Mouse (Mus musculus) MEL (cell line): ENCODE results near the gene Acoxl. TPM values are rescaled to one million over a fixed set of nuclear protein-coding genes. Genes with fewer than 3 reads are reported as not detected.

Source experiments
- DNase-seq: peaks from one replicate; pipeline ENCODE4 v3.0.0; 2011; ENCODE audit warnings: low read depth, low spot score
- H3K27ac ChIP-seq: 2 replicates; pipeline ENCODE4 v1.5.1; 2012; ENCODE audit warnings: low read depth, mild to moderate bottlenecking, control low read depth, low read length, moderate library complexity; ENCODE audit not compliant: control insufficient read depth
- H3K27me3 ChIP-seq, 2 experiments: fragments of 150-350 bp in 1 of 2; sonication (generic) in 1 of 2; 2 replicates each; pipeline ENCODE4 v1.6.1; 2012; ENCODE audit warnings: low read length in 2 of 2, mild to moderate bottlenecking in 2 of 2, improper control_type of control experiment in 1 of 2, moderate library complexity in 1 of 2; ENCODE audit not compliant: insufficient read depth in 2 of 2, control insufficient read depth in 1 of 2
- H3K36me3 ChIP-seq, 2 experiments: 2 replicates each; pipeline ENCODE4 v1.6.1; 2012 to 2014; ENCODE audit warnings: low read length in 2 of 2, improper control_type of control experiment in 1 of 2, inconsistent platforms in 1 of 2, mild to moderate bottlenecking in 1 of 2; ENCODE audit not compliant: insufficient read depth in 2 of 2, control insufficient read depth in 1 of 2
- H3K4me1 ChIP-seq, 2 experiments: fragments of 150-350 bp in 1 of 2; sonication (generic) in 1 of 2; 2 replicates each; pipeline ENCODE4 v1.6.1; 2012; ENCODE audit warnings: low read length in 2 of 2, improper control_type of control experiment in 1 of 2, mild to moderate bottlenecking in 1 of 2; ENCODE audit not compliant: insufficient read depth in 2 of 2, control insufficient read depth in 1 of 2
- H3K4me3 ChIP-seq, 2 experiments: fragments of 150-350 bp in 1 of 2; sonication (generic) in 1 of 2; 2 replicates each; pipeline ENCODE4 v1.5.1; 2012; ENCODE audit warnings: low read depth in 2 of 2, low read length in 2 of 2, mild to moderate bottlenecking in 2 of 2, moderate library complexity in 2 of 2, control low read depth in 1 of 2, improper control_type of control experiment in 1 of 2; ENCODE audit not compliant: control insufficient read depth in 1 of 2, insufficient read depth in 1 of 2
- H3K79me2 ChIP-seq: 2 replicates; pipeline ENCODE4 v1.6.1; 2012; ENCODE audit warnings: mild to moderate bottlenecking, low read length, moderate library complexity; ENCODE audit not compliant: control insufficient read depth, poor library complexity, insufficient read depth
- H3K9ac ChIP-seq: 2 replicates; pipeline ENCODE4 v1.6.1; 2012; ENCODE audit warnings: low read depth, mild to moderate bottlenecking, control low read depth, low read length, moderate library complexity; ENCODE audit not compliant: control insufficient read depth, poor library complexity, severe bottlenecking
- H3K9me3 ChIP-seq: fragments of 150-350 bp; sonication (generic); replicated peaks from 2 replicates; pipeline ENCODE4 v1.6.1; 2012; ENCODE audit warnings: mild to moderate bottlenecking, low read length, improper control_type of control experiment, moderate library complexity; ENCODE audit not compliant: insufficient read depth
- BHLHE40 ChIP-seq: IDR thresholded peaks from 2 replicates; pipeline ENCODE4 v1.6.1; 2012; ENCODE audit warnings: low read depth, mild to moderate bottlenecking, inconsistent platforms, low read length, improper control_type of control experiment, borderline replicate concordance
- CHD1 ChIP-seq: IDR thresholded peaks from 2 replicates; pipeline ENCODE4 v1.6.1; 2012; ENCODE audit warnings: low read depth, mild to moderate bottlenecking, inconsistent platforms, low read length, improper control_type of control experiment
- CHD2 ChIP-seq: IDR thresholded peaks from 2 replicates; pipeline ENCODE4 v1.6.1; 2011; ENCODE audit warnings: low read length, improper control_type of control experiment
- CTCF ChIP-seq, 3 experiments: IDR thresholded peaks in 2 of 3; conservative IDR thresholded peaks in 1 of 3; 2 replicates each; pipeline ENCODE4 v1.5.1; 2011 to 2012; ENCODE audit warnings: low read length in 3 of 3, low read depth in 2 of 3, mild to moderate bottlenecking in 2 of 3, improper control_type of control experiment in 1 of 3, inconsistent platforms in 1 of 3, mixed read lengths in 1 of 3, moderate library complexity in 1 of 3; ENCODE audit not compliant: control insufficient read depth in 1 of 3, insufficient read depth in 1 of 3, poor library complexity in 1 of 3, severe bottlenecking in 1 of 3
- E2F4 ChIP-seq: IDR thresholded peaks from 2 replicates; pipeline ENCODE4 v1.6.1; 2011; ENCODE audit warnings: low read depth, low read length, improper control_type of control experiment, borderline replicate concordance
- EP300 ChIP-seq, 2 experiments: IDR thresholded peaks; 2 replicates each; pipeline ENCODE4 v1.6.1; 2011; ENCODE audit warnings: improper control_type of control experiment in 2 of 2, low read length in 2 of 2, low read depth in 1 of 2, mild to moderate bottlenecking in 1 of 2
- GABPA ChIP-seq: IDR thresholded peaks from 2 replicates; pipeline ENCODE4 v1.6.1; 2012; ENCODE audit warnings: low read depth, mild to moderate bottlenecking, inconsistent platforms, low read length, improper control_type of control experiment, moderate library complexity
- JUND ChIP-seq: IDR thresholded peaks from 2 replicates; pipeline ENCODE4 v1.6.1; 2011; ENCODE audit warnings: low read depth, mild to moderate bottlenecking, improper control_type of control experiment, low read length
- KAT2A ChIP-seq: conservative IDR thresholded peaks from 2 replicates; pipeline ENCODE4 v1.6.1; 2012; ENCODE audit warnings: low read depth, low read length, improper control_type of control experiment, inconsistent platforms
- MAX ChIP-seq: IDR thresholded peaks from 2 replicates; pipeline ENCODE4 v1.6.1; 2011; ENCODE audit warnings: low read length, improper control_type of control experiment
- MAZ ChIP-seq: IDR thresholded peaks from 2 replicates; pipeline ENCODE4 v1.6.1; 2012; ENCODE audit warnings: low read depth, mild to moderate bottlenecking, inconsistent platforms, low read length, improper control_type of control experiment
- MXI1 ChIP-seq: IDR thresholded peaks from 2 replicates; pipeline ENCODE4 v1.6.1; 2011; ENCODE audit warnings: mild to moderate bottlenecking, low read depth, low read length, improper control_type of control experiment
- MYB ChIP-seq: IDR thresholded peaks from 2 replicates; pipeline ENCODE4 v1.6.1; 2011; ENCODE audit warnings: mild to moderate bottlenecking, low read depth, low read length, improper control_type of control experiment
- MYC ChIP-seq: IDR thresholded peaks from 2 replicates; pipeline ENCODE4 v1.6.1; 2011; ENCODE audit warnings: low read depth, mild to moderate bottlenecking, low read length, improper control_type of control experiment, moderate library complexity
- POLR2A ChIP-seq, 2 experiments: IDR thresholded peaks; 2 replicates each; pipeline ENCODE4 v1.6.1; 2011 to 2012; ENCODE audit warnings: low read length in 2 of 2, mild to moderate bottlenecking in 2 of 2, control low read depth in 1 of 2, improper control_type of control experiment in 1 of 2, low read depth in 1 of 2, moderate library complexity in 1 of 2; ENCODE audit not compliant: control insufficient read depth in 1 of 2, insufficient read depth in 1 of 2, poor library complexity in 1 of 2
- POLR2AphosphoS5 ChIP-seq: IDR thresholded peaks from 2 replicates; pipeline ENCODE4 v1.6.1; 2012; ENCODE audit warnings: low read depth, borderline replicate concordance, mild to moderate bottlenecking, inconsistent platforms, low read length, moderate library complexity, mixed read lengths
- RAD21 ChIP-seq: IDR thresholded peaks from 2 replicates; pipeline ENCODE4 v1.6.1; 2011; ENCODE audit warnings: mild to moderate bottlenecking, low read depth, low read length, improper control_type of control experiment
- TAL1 ChIP-seq: IDR thresholded peaks from 2 replicates; pipeline ENCODE4 v1.6.1; 2012; ENCODE audit warnings: mild to moderate bottlenecking, inconsistent platforms, low read length, moderate library complexity, mixed read lengths
- TCF12 ChIP-seq: IDR thresholded peaks from 2 replicates; pipeline ENCODE4 v1.6.1; 2014; ENCODE audit warnings: low read depth, mild to moderate bottlenecking, inconsistent platforms, low read length, improper control_type of control experiment, moderate library complexity
- ZKSCAN1 ChIP-seq: IDR thresholded peaks from 2 replicates; pipeline ENCODE4 v1.6.1; 2012; ENCODE audit warnings: low read depth, mild to moderate bottlenecking, inconsistent platforms, low read length, improper control_type of control experiment, moderate library complexity
- ZMIZ1 ChIP-seq: IDR thresholded peaks from 2 replicates; pipeline ENCODE4 v1.6.1; 2012; ENCODE audit warnings: low read depth, mild to moderate bottlenecking, inconsistent platforms, low read length, improper control_type of control experiment, moderate library complexity
- ZNF384 ChIP-seq: IDR thresholded peaks from 2 replicates; pipeline ENCODE4 v1.6.1; 2012; ENCODE audit warnings: low read depth, mild to moderate bottlenecking, inconsistent platforms, low read length, improper control_type of control experiment
- polyA plus RNA-seq, 2 experiments: library from polyadenylated mRNA; stranded (reverse) in 1 of 2; unstranded in 1 of 2; fragments of >175 nt in 1 of 2; fragments of >200 nt in 1 of 2; gene quantifications; 2 replicates each; pipeline versions ENCODE4 v1.2.1 to v1.2.4; 2012; ENCODE audit warnings: low replicate concordance in 2 of 2, low read depth in 1 of 2; ENCODE audit not compliant: insufficient read length in 2 of 2, insufficient read depth in 1 of 2, missing spikeins in 1 of 2
- total RNA-seq: library from RNA; depleted of rRNA; stranded (reverse); fragments of 300-350 nt; gene quantifications from 2 replicates; pipeline ENCODE4 v1.2.3, GENCODE M21; 2012

Acoxl gene
- total and polyA plus RNA-seq, 3 experiments = 0.31 to 0.39 TPM; not detected in 1

GRCm38 (mm10) chr2:128029968-128030367 is 191.3 kb downstream of the Acoxl start:
- Histone ChIP-seq H3K4me3 (no peak overlapping the region), H3K27ac (no peak overlapping the region), H3K9ac (no peak overlapping the region), H3K79me2 (no peaks in the 10 kb centered on the region), H3K27me3 (peaks cover 0 to 1% of the 10 kb centered on the region in 2 experiments; a peak in 1 of 4 replicates), H3K9me3 (no peaks in the 10 kb centered on the region)
- DNase-seq = no peak
- no peak for TF ChIP-seq JUND
- TF ChIP-seq E2F4 = no peak
- no peak for TF ChIP-seq TAL1
- TF ChIP-seq POLR2AphosphoS5 = no peak
- TF ChIP-seq MAZ = no peak
- TF ChIP-seq, all 39 proteins: peak for 0
- H3K36me3 ChIP-seq = no peaks in the 10 kb centered on the region
- no peaks in the 10 kb centered on the region for H3K4me1 ChIP-seq

GRCm38 (mm10) chr2:128032111-128032510 is 193.4 kb downstream of the Acoxl start:
- Histone ChIP-seq H3K27ac (no peak overlapping the region), H3K4me3 (no peak overlapping the region), H3K27me3 (peaks cover 0 to 1% of the 10 kb centered on the region in 2 experiments; a peak in 1 of 4 replicates), H3K9me3 (no peaks in the 10 kb centered on the region), H3K9ac (no peak overlapping the region), H3K79me2 (no peaks in the 10 kb centered on the region), H3K36me3 (no peaks in the 10 kb centered on the region)
- DNase-seq = no peak
- no peak for TF ChIP-seq BHLHE40
- no peak for TF ChIP-seq CTCF (IDR thresholded peaks at IDR 0.05 in 2 of 3, conservative IDR thresholded peaks at IDR 0.05 in 1 of 3; ENCODE audit: control insufficient read depth in 1 of 3, insufficient read depth in 1 of 3, low read depth in 2 of 3, low read length in 3 of 3, poor library complexity in 1 of 3, severe bottlenecking in 1 of 3)
- no peak for TF ChIP-seq ZKSCAN1
- TF ChIP-seq ZNF384 = no peak
- no peak for TF ChIP-seq E2F4
- TF ChIP-seq MYC = no peak
- TF ChIP-seq EP300 (IDR thresholded peaks at IDR 0.05; ENCODE audit: low read depth in 1 of 2, low read length in 2 of 2) = no peak
- no peak for TF ChIP-seq MAX
- TF ChIP-seq MYB = no peak
- TF ChIP-seq, all 39 proteins: peak for 0
- H3K4me1 ChIP-seq = no peaks in the 10 kb centered on the region

- no peaks in the 10 kb centered on the region for H3K9me3 ChIP-seq
- DNase-seq = no peak
- H3K4me1 ChIP-seq = no peaks in the 10 kb centered on the region
- peaks cover 0 to 1% of the 10 kb centered on the region in 2 experiments; a peak in 1 of 4 replicates for H3K27me3 ChIP-seq
- H3K36me3 ChIP-seq = no peaks in the 10 kb centered on the region
- H3K4me3 ChIP-seq = no peak overlapping the region
- no peak overlapping the region for H3K9ac ChIP-seq
- TF ChIP-seq MXI1 (no peak), ZMIZ1 (no peak), BHLHE40 (no peak), TCF12 (no peak), CHD2 (no peak), EP300 (IDR thresholded peaks at IDR 0.05; ENCODE audit: low read depth in 1 of 2, low read length in 2 of 2) (no peak), POLR2AphosphoS5 (no peak), KAT2A (no peak), RAD21 (no peak), POLR2A (IDR thresholded peaks at IDR 0.05; ENCODE audit: control insufficient read depth in 1 of 2, insufficient read depth in 1 of 2, low read depth in 1 of 2, low read length in 2 of 2, poor library complexity in 1 of 2) (no peak), GABPA (no peak), CHD1 (no peak), E2F4 (no peak)
- TF ChIP-seq, all 39 proteins: peak for 0
- no peaks in the 10 kb centered on the region for H3K79me2 ChIP-seq
- no peak overlapping the region for H3K27ac ChIP-seq
Observed at GRCm38 (mm10) chr2:128033503-128033902, 194.8 kb downstream of the Acoxl start.
